Mouse (Mus musculus) MEL (cell line): Measurements from ENCODE around the gene Psme2. TPM values are rescaled to one million over a fixed set of nuclear protein-coding genes. Genes with fewer than 3 reads are reported as not detected.

ENCODE experiments used
- DNase-seq: peaks from one replicate; pipeline ENCODE4 v3.0.0; 2011; ENCODE audit warnings: low read depth, low spot score
- H3K27ac ChIP-seq: 2 replicates; pipeline ENCODE4 v1.5.1; 2012; ENCODE audit warnings: low read depth, mild to moderate bottlenecking, control low read depth, low read length, moderate library complexity; ENCODE audit not compliant: control insufficient read depth
- H3K27me3 ChIP-seq, 2 experiments: fragments of 150-350 bp in 1 of 2; sonication (generic) in 1 of 2; 2 replicates each; pipeline ENCODE4 v1.6.1; 2012; ENCODE audit warnings: low read length in 2 of 2, mild to moderate bottlenecking in 2 of 2, improper control_type of control experiment in 1 of 2, moderate library complexity in 1 of 2; ENCODE audit not compliant: insufficient read depth in 2 of 2, control insufficient read depth in 1 of 2
- H3K36me3 ChIP-seq, 2 experiments: 2 replicates each; pipeline ENCODE4 v1.6.1; 2012 to 2014; ENCODE audit warnings: low read length in 2 of 2, improper control_type of control experiment in 1 of 2, inconsistent platforms in 1 of 2, mild to moderate bottlenecking in 1 of 2; ENCODE audit not compliant: insufficient read depth in 2 of 2, control insufficient read depth in 1 of 2
- H3K4me1 ChIP-seq, 2 experiments: fragments of 150-350 bp in 1 of 2; sonication (generic) in 1 of 2; 2 replicates each; pipeline ENCODE4 v1.6.1; 2012; ENCODE audit warnings: low read length in 2 of 2, improper control_type of control experiment in 1 of 2, mild to moderate bottlenecking in 1 of 2; ENCODE audit not compliant: insufficient read depth in 2 of 2, control insufficient read depth in 1 of 2
- H3K4me3 ChIP-seq, 2 experiments: fragments of 150-350 bp in 1 of 2; sonication (generic) in 1 of 2; 2 replicates each; pipeline ENCODE4 v1.5.1; 2012; ENCODE audit warnings: low read depth in 2 of 2, low read length in 2 of 2, mild to moderate bottlenecking in 2 of 2, moderate library complexity in 2 of 2, control low read depth in 1 of 2, improper control_type of control experiment in 1 of 2; ENCODE audit not compliant: control insufficient read depth in 1 of 2, insufficient read depth in 1 of 2
- H3K79me2 ChIP-seq: 2 replicates; pipeline ENCODE4 v1.6.1; 2012; ENCODE audit warnings: mild to moderate bottlenecking, low read length, moderate library complexity; ENCODE audit not compliant: control insufficient read depth, poor library complexity, insufficient read depth
- H3K9ac ChIP-seq: 2 replicates; pipeline ENCODE4 v1.6.1; 2012; ENCODE audit warnings: low read depth, mild to moderate bottlenecking, control low read depth, low read length, moderate library complexity; ENCODE audit not compliant: control insufficient read depth, poor library complexity, severe bottlenecking
- H3K9me3 ChIP-seq: fragments of 150-350 bp; sonication (generic); replicated peaks from 2 replicates; pipeline ENCODE4 v1.6.1; 2012; ENCODE audit warnings: mild to moderate bottlenecking, low read length, improper control_type of control experiment, moderate library complexity; ENCODE audit not compliant: insufficient read depth
- BHLHE40 ChIP-seq: IDR thresholded peaks from 2 replicates; pipeline ENCODE4 v1.6.1; 2012; ENCODE audit warnings: low read depth, mild to moderate bottlenecking, inconsistent platforms, low read length, improper control_type of control experiment, borderline replicate concordance
- ELF1 ChIP-seq: IDR thresholded peaks from 2 replicates; pipeline ENCODE4 v1.6.1; 2014; ENCODE audit warnings: low read depth, mild to moderate bottlenecking, inconsistent platforms, low read length, improper control_type of control experiment, moderate library complexity
- EP300 ChIP-seq, 2 experiments: IDR thresholded peaks; 2 replicates each; pipeline ENCODE4 v1.6.1; 2011; ENCODE audit warnings: improper control_type of control experiment in 2 of 2, low read length in 2 of 2, low read depth in 1 of 2, mild to moderate bottlenecking in 1 of 2
- ETS1 ChIP-seq: IDR thresholded peaks from 2 replicates; pipeline ENCODE4 v1.6.1; 2012; ENCODE audit warnings: low read depth, mild to moderate bottlenecking, inconsistent platforms, low read length, improper control_type of control experiment, moderate library complexity
- GABPA ChIP-seq: IDR thresholded peaks from 2 replicates; pipeline ENCODE4 v1.6.1; 2012; ENCODE audit warnings: low read depth, mild to moderate bottlenecking, inconsistent platforms, low read length, improper control_type of control experiment, moderate library complexity
- JUND ChIP-seq: IDR thresholded peaks from 2 replicates; pipeline ENCODE4 v1.6.1; 2011; ENCODE audit warnings: low read depth, mild to moderate bottlenecking, improper control_type of control experiment, low read length
- MAFK ChIP-seq: IDR thresholded peaks from 2 replicates; pipeline ENCODE4 v1.6.1; 2011; ENCODE audit warnings: low read depth, mild to moderate bottlenecking, low read length, improper control_type of control experiment, borderline replicate concordance
- MAZ ChIP-seq: IDR thresholded peaks from 2 replicates; pipeline ENCODE4 v1.6.1; 2012; ENCODE audit warnings: low read depth, mild to moderate bottlenecking, inconsistent platforms, low read length, improper control_type of control experiment
- MYC ChIP-seq: IDR thresholded peaks from 2 replicates; pipeline ENCODE4 v1.6.1; 2011; ENCODE audit warnings: low read depth, mild to moderate bottlenecking, low read length, improper control_type of control experiment, moderate library complexity
- NELFE ChIP-seq: IDR thresholded peaks from 2 replicates; pipeline ENCODE4 v1.6.1; 2011; ENCODE audit warnings: low read depth, low read length, improper control_type of control experiment
- POLR2A ChIP-seq, 2 experiments: IDR thresholded peaks; 2 replicates each; pipeline ENCODE4 v1.6.1; 2011 to 2012; ENCODE audit warnings: low read length in 2 of 2, mild to moderate bottlenecking in 2 of 2, control low read depth in 1 of 2, improper control_type of control experiment in 1 of 2, low read depth in 1 of 2, moderate library complexity in 1 of 2; ENCODE audit not compliant: control insufficient read depth in 1 of 2, insufficient read depth in 1 of 2, poor library complexity in 1 of 2
- RAD21 ChIP-seq: IDR thresholded peaks from 2 replicates; pipeline ENCODE4 v1.6.1; 2011; ENCODE audit warnings: mild to moderate bottlenecking, low read depth, low read length, improper control_type of control experiment
- SIN3A ChIP-seq: IDR thresholded peaks from 2 replicates; pipeline ENCODE4 v1.6.1; 2012; ENCODE audit warnings: low read length, improper control_type of control experiment, inconsistent platforms
- TAL1 ChIP-seq: IDR thresholded peaks from 2 replicates; pipeline ENCODE4 v1.6.1; 2012; ENCODE audit warnings: mild to moderate bottlenecking, inconsistent platforms, low read length, moderate library complexity, mixed read lengths
- TBP ChIP-seq: IDR thresholded peaks from 2 replicates; pipeline ENCODE4 v1.8.0; 2011; ENCODE audit warnings: low read depth, low read length, improper control_type of control experiment
- UBTF ChIP-seq: IDR thresholded peaks from 2 replicates; pipeline ENCODE4 v1.6.1; 2012; ENCODE audit warnings: low read depth, mild to moderate bottlenecking, inconsistent platforms, low read length, improper control_type of control experiment, moderate library complexity, borderline replicate concordance; ENCODE audit not compliant: insufficient read depth
- USF2 ChIP-seq, 2 experiments: IDR thresholded peaks; 2 replicates each; pipeline ENCODE4 v1.6.1; 2011 to 2012; ENCODE audit warnings: improper control_type of control experiment in 2 of 2, low read length in 2 of 2, borderline replicate concordance in 1 of 2, inconsistent platforms in 1 of 2, low read depth in 1 of 2, mild to moderate bottlenecking in 1 of 2; ENCODE audit not compliant: insufficient read depth in 1 of 2
- ZC3H11A ChIP-seq: IDR thresholded peaks from 2 replicates; pipeline ENCODE4 v1.6.1; 2012; ENCODE audit warnings: low read depth, mild to moderate bottlenecking, inconsistent platforms, low read length, improper control_type of control experiment
- ZKSCAN1 ChIP-seq: IDR thresholded peaks from 2 replicates; pipeline ENCODE4 v1.6.1; 2012; ENCODE audit warnings: low read depth, mild to moderate bottlenecking, inconsistent platforms, low read length, improper control_type of control experiment, moderate library complexity
- ZMIZ1 ChIP-seq: IDR thresholded peaks from 2 replicates; pipeline ENCODE4 v1.6.1; 2012; ENCODE audit warnings: low read depth, mild to moderate bottlenecking, inconsistent platforms, low read length, improper control_type of control experiment, moderate library complexity
- polyA plus RNA-seq, 2 experiments: library from polyadenylated mRNA; stranded (reverse) in 1 of 2; unstranded in 1 of 2; fragments of >175 nt in 1 of 2; fragments of >200 nt in 1 of 2; gene quantifications; 2 replicates each; pipeline versions ENCODE4 v1.2.1 to v1.2.4; 2012; ENCODE audit warnings: low replicate concordance in 2 of 2, low read depth in 1 of 2; ENCODE audit not compliant: insufficient read length in 2 of 2, insufficient read depth in 1 of 2, missing spikeins in 1 of 2
- total RNA-seq: library from RNA; depleted of rRNA; stranded (reverse); fragments of 300-350 nt; gene quantifications from 2 replicates; pipeline ENCODE4 v1.2.3, GENCODE M21; 2012

Gene Psme2
- total and polyA plus RNA-seq, 3 experiments, result 143 to 231 TPM; not detected in 1

GRCm38 (mm10) chr14:55603633-55604576 is 13.0 kb upstream of the Psme2 start (continued):
- TF ChIP-seq JUND (no peak), USF2 (IDR thresholded peaks at IDR 0.05; ENCODE audit: borderline replicate concordance in 1 of 2, insufficient read depth in 1 of 2, low read depth in 1 of 2, low read length in 2 of 2) (peak; percentile 48 to 86; a peak in 2 of 4 replicates), MAFK (no peak), TBP (peak; percentile 52; the same call in 1 of the 2 replicates), ELF1 (peak; percentile 82)

GRCm38 (mm10) chr14:55603271-55603632 is 12.3 kb upstream of the Psme2 start, which contains the start of gene Irf9:
TSS of gene Irf9 (plus strand) at chr14:55603571.
- Histone ChIP-seq H3K4me1 (peaks cover 3 to 7% of the 10 kb centered on the region in 2 experiments; a peak in 2 of 4 replicates), H3K4me3 (peak within 1 kb of the TSS; percentile 54 to 84), H3K27me3 (no peaks in the 10 kb centered on the region), H3K9ac (peak within 1 kb of the TSS; percentile 65), H3K9me3 (no peaks in the 10 kb centered on the region), H3K36me3 (peaks cover 0 to 12% of the 10 kb centered on the region in 2 experiments; a peak in 3 of 4 replicates), H3K79me2 (no peaks in the 10 kb centered on the region), H3K27ac (peak within 1 kb of the TSS; percentile 73)
- TF ChIP-seq ZMIZ1, result no peak
- no peak for TF ChIP-seq ZC3H11A
- TF ChIP-seq NELFE, result no peak
- TF ChIP-seq UBTF, result no peak
- no peak for TF ChIP-seq ZKSCAN1
- no peak for DNase-seq

- no peak for DNase-seq
- Histone ChIP-seq H3K9me3 (no peaks in the 10 kb centered on the region), H3K27me3 (no peaks in the 10 kb centered on the region), H3K4me3 (no peak overlapping the region), H3K27ac (no peak overlapping the region), H3K4me1 (peaks cover 0 to 4% of the 10 kb centered on the region in 2 experiments; a peak in 1 of 4 replicates), H3K79me2 (peaks cover 1% of the 10 kb centered on the region), H3K36me3 (peaks cover 3 to 5% of the 10 kb centered on the region in 2 experiments; a peak in 3 of 4 replicates), H3K9ac (no peak overlapping the region)
- TF ChIP-seq NELFE (no peak), JUND (no peak), ETS1 (no peak), POLR2A (IDR thresholded peaks at IDR 0.05; ENCODE audit: control insufficient read depth in 1 of 2, insufficient read depth in 1 of 2, low read depth in 1 of 2, low read length in 2 of 2, poor library complexity in 1 of 2) (no peak), ELF1 (no peak), TBP (no peak), RAD21 (no peak), GABPA (no peak), MAFK (no peak), MYC (no peak), TAL1 (no peak), BHLHE40 (no peak), SIN3A (no peak), USF2 (IDR thresholded peaks at IDR 0.05; ENCODE audit: borderline replicate concordance in 1 of 2, insufficient read depth in 1 of 2, low read depth in 1 of 2, low read length in 2 of 2) (no peak), MAZ (no peak), EP300 (IDR thresholded peaks at IDR 0.05; ENCODE audit: low read depth in 1 of 2, low read length in 2 of 2) (no peak), ZMIZ1 (no peak)
These were observed 7.8 kb upstream of the Psme2 start for GRCm38 (mm10) chr14:55598521-55599390.
